Mouse (Mus musculus) ovary, postnatal 36 days (tissue): ENCODE measurements around the gene Itln1.

Experiments used
- DNase-seq: peaks from one replicate; pipeline ENCODE4 v3.0.0; 2022; ENCODE audit warnings: low spot score, mixed read lengths

Itln1 gene

GRCm38 (mm10) chr1:171535194-171535593 lies at the start of gene Itln1:
Gene Itln1 (minus strand): TSS chr1:171535294.
- DNase-seq: no peak

GRCm38 (mm10) chr1:171584584-171584983 lies 49.5 kb upstream of the Itln1 start:
- DNase-seq: no peak

GRCm38 (mm10) chr1:171577168-171577567 lies 42.1 kb upstream of the Itln1 start:
- DNase-seq: no peak

- DNase-seq: no peak
These were observed 33.3 kb upstream of the Itln1 start for GRCm38 (mm10) chr1:171568436-171568835.

GRCm38 (mm10) chr1:171566777-171567176 lies 31.7 kb upstream of the Itln1 start:
- DNase-seq: peak; percentile 31

- DNase-seq: no peak
These were observed 30.8 kb upstream of the Itln1 start for GRCm38 (mm10) chr1:171565888-171566287.

- peak; percentile 9 for DNase-seq
These were observed 29.2 kb upstream of the Itln1 start for GRCm38 (mm10) chr1:171564247-171564646.

GRCm38 (mm10) chr1:171563042-171563441 lies 27.9 kb upstream of the Itln1 start:
- no peak for DNase-seq

GRCm38 (mm10) chr1:171561639-171562225 lies 26.6 kb upstream of the Itln1 start:
- DNase-seq: no peak

- DNase-seq: no peak
These were observed 26.1 kb upstream of the Itln1 start for GRCm38 (mm10) chr1:171561200-171561599.

GRCm38 (mm10) chr1:171560262-171560661 lies 25.2 kb upstream of the Itln1 start:
- no peak for DNase-seq

- no peak for DNase-seq
These were observed 23.8 kb upstream of the Itln1 start, which contains the start of gene Cd244a for GRCm38 (mm10) chr1:171558898-171559297. Gene Cd244a (plus strand): TSS chr1:171559193.

GRCm38 (mm10) chr1:171558407-171558806 lies 23.3 kb upstream of the Itln1 start:
- no peak for DNase-seq

GRCm38 (mm10) chr1:171556366-171556765 lies 21.3 kb upstream of the Itln1 start:
- DNase-seq: no peak

- no peak for DNase-seq
These were observed 18.6 kb upstream of the Itln1 start for GRCm38 (mm10) chr1:171553359-171554341.

- DNase-seq: no peak
These were observed 17.1 kb upstream of the Itln1 start for GRCm38 (mm10) chr1:171552230-171552629.

GRCm38 (mm10) chr1:171551326-171551725 lies 16.2 kb upstream of the Itln1 start:
- no peak for DNase-seq

GRCm38 (mm10) chr1:171540694-171541093 lies 5.6 kb upstream of the Itln1 start:
- no peak for DNase-seq

- no peak for DNase-seq
These were observed 537 bp downstream of the Itln1 start for GRCm38 (mm10) chr1:171534557-171534956.

- no peak for DNase-seq
These were observed 2.3 kb downstream of the Itln1 start for GRCm38 (mm10) chr1:171532830-171533229.

- DNase-seq: no peak
These were observed 3.7 kb downstream of the Itln1 start for GRCm38 (mm10) chr1:171531367-171531766.

- no peak for DNase-seq
These were observed 19.5 kb downstream of the Itln1 start for GRCm38 (mm10) chr1:171515557-171515956.

- no peak for DNase-seq
These were observed 20.1 kb downstream of the Itln1 start for GRCm38 (mm10) chr1:171515039-171515438.
